Mouse (Mus musculus) liver, embryonic 14.5 days (tissue): ENCODE results near the gene Hacd2. TPM values are rescaled to one million over a fixed set of nuclear protein-coding genes. Genes with fewer than 3 reads are reported as not detected.

Experiments used
- ATAC-seq: fragments of 200-750 bp; cut with Nextera tagmentation; 2 replicates; pipeline ENCODE4 v1.8.0; 2017; ENCODE audit warnings: moderate number of reproducible peaks, mild to moderate bottlenecking, moderate library complexity; ENCODE audit not compliant: insufficient read depth
- DNase-seq, 3 experiments: peaks; one replicate each; pipeline ENCODE4 v3.0.0-alpha.2; 2012 to 2013; ENCODE audit warnings: low read depth in 3 of 3, low spot score in 3 of 3
- H3K27ac ChIP-seq: fragments of 300-500 bp; sonication (generic); 2 replicates; pipeline ENCODE4 v1.5.1; 2014; ENCODE audit warnings: moderate library complexity, mild to moderate bottlenecking, control low read depth, inconsistent platforms
- H3K27me3 ChIP-seq: fragments of 300-500 bp; sonication (generic); 2 replicates; pipeline ENCODE4 v1.6.1; 2014; ENCODE audit warnings: mild to moderate bottlenecking, low read length, moderate library complexity; ENCODE audit not compliant: control insufficient read depth, insufficient read depth
- H3K36me3 ChIP-seq: fragments of 300-500 bp; sonication (generic); replicated peaks from 2 replicates; pipeline ENCODE4 v1.6.1; 2014; ENCODE audit warnings: low read depth; ENCODE audit not compliant: control insufficient read depth, insufficient read depth
- H3K4me1 ChIP-seq, 2 experiments: fragments of 200-500 bp in 1 of 2; fragments of 300-500 bp in 1 of 2; sonication (generic) in 1 of 2; replicated peaks; 2 replicates each; pipeline ENCODE4 v1.6.1; 2012 to 2014; ENCODE audit warnings: antibody characterized with exemption in 1 of 2, inconsistent platforms in 1 of 2, low read length in 1 of 2; ENCODE audit not compliant: control insufficient read depth in 2 of 2, insufficient read depth in 2 of 2
- H3K4me2 ChIP-seq: fragments of 300-500 bp; sonication (generic); 2 replicates; pipeline ENCODE4 v1.6.1; 2014; ENCODE audit warnings: low read depth, mild to moderate bottlenecking, control low read depth, moderate library complexity
- H3K4me3 ChIP-seq, 2 experiments: fragments of 200-500 bp in 1 of 2; fragments of 300-500 bp in 1 of 2; sonication (generic) in 1 of 2; 2 replicates each; pipeline ENCODE4 v1.5.1; 2012 to 2014; ENCODE audit warnings: low read depth in 2 of 2, low read length in 2 of 2, mild to moderate bottlenecking in 2 of 2, control low read depth in 1 of 2, inconsistent platforms in 1 of 2, moderate library complexity in 1 of 2; ENCODE audit not compliant: insufficient read depth in 1 of 2
- H3K9ac ChIP-seq: fragments of 300-500 bp; sonication (generic); replicated peaks from 2 replicates; pipeline ENCODE4 v1.6.1; 2014; ENCODE audit warnings: mild to moderate bottlenecking, control low read depth, moderate library complexity
- H3K9me3 ChIP-seq: fragments of 300-500 bp; sonication (generic); 2 replicates; pipeline ENCODE4 v1.6.1; 2016; ENCODE audit warnings: low read length, mixed read lengths; ENCODE audit not compliant: control insufficient read depth
- CTCF ChIP-seq: IDR thresholded peaks from 2 replicates; pipeline ENCODE4 v1.5.1; 2016; ENCODE audit warnings: antibody characterized with exemption, low read depth, control low read depth
- EP300 ChIP-seq: IDR thresholded peaks from 2 replicates; pipeline ENCODE4 v1.6.1; 2016; ENCODE audit warnings: antibody characterized with exemption, low read depth
- WGBS: fragments of 180-500 bp; shearing (Covaris S2); extraction: QIAGEN DNeasy Blood & Tissue Kit; methylation state at CpG from one replicate; pipeline ENCODE4 v1.1.7; 2014; ENCODE audit not compliant: insufficient replicate concordance; 5-methylcytosine and 5-hydroxymethylcytosine counted together
- polyA plus RNA-seq, 2 experiments: library from polyadenylated mRNA; depleted of rRNA in 1 of 2; stranded (reverse) in 1 of 2; unstranded in 1 of 2; fragments of >200 nt; fragmentation: Nextera tagmentation in 1 of 2; extraction: Ambion mirVana in 1 of 2; gene quantifications; 2 replicates each; pipeline versions ENCODE4 v1.2.1 to v1.2.3; 2012 to 2014

Gene Hacd2
- polyA plus RNA-seq, 2 experiments = 33.4 to 55.5 TPM

DNA sequence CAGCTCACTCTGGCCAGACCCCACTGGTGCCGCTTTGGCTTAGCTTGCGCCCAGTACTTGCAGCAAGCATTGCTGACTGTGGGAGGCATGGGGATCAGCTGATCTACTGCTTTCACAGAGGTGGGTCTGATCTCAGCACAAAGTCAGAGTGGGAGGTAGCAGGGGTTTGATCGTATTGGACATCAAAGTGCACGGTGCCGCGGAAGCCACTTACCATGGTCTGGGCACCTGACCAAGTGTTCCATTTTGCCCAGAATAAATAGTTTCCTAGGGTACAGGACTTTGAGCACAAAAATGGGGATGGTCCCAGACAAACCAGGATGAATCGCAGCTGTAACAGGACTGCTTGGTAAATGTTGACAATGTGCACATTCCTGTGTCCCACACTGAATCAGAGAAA is 41.2 kb upstream of the Hacd2 start:
- H3K9ac ChIP-seq = no peak overlapping the region
- ATAC-seq = no peak
- H3K4me3 ChIP-seq = no peak overlapping the region
- TF ChIP-seq CTCF (no peak), EP300 (no peak)
- no peak for DNase-seq
- H3K4me2 ChIP-seq = no peak overlapping the region
- H3K4me1 ChIP-seq = peaks cover 0 to 2% of the 10 kb centered on the region in 2 experiments; a peak in 1 of 4 replicates
- H3K27ac ChIP-seq = no peak overlapping the region
- H3K36me3 ChIP-seq = no peaks in the 10 kb centered on the region
- no peaks in the 10 kb centered on the region for H3K27me3 ChIP-seq
- no peaks in the 10 kb centered on the region for H3K9me3 ChIP-seq
- WGBS = 79% methylated on average over 7 of the region's 7 CpGs

DNA sequence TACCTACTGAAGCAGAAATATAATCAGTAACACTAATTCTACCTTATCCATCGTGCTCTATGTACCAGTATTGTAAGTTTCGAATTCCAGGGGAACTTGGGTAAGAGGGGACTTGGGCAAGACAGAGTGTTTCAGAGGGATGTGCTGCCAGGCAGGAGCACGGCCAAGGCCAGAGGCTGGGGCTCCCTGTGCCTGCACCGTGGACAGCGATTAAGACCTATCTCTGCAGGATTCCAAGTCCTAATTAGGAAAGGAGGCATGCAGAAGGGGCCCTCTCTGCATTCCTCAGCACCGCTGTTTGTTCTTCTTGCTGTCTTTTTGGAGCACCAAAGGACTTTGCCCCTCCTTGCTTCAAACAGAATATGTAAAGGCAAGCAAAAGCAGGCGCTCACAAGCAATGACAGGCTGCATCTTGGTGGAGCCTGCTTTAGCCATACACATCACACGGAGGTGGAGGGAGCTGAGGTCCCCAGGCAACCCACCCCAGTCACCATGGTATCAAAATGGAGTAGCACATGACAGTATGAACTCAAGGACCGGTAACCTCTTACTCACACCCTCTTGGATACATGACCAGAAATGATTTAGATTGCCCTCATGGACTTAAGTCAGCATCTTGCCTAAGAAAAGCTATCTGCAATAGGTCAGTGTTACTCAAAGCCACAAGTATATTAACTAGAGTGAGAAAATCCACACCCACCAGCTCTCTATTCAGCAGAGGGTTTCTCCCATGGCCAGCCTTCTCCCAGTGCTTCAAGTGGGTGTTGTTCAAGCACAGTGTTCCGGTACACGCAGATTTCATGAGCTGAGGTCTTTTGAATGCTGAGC is 37.8 kb upstream of the Hacd2 start:
- no peak overlapping the region for H3K4me2 ChIP-seq
- ATAC-seq = no peak
- no peaks in the 10 kb centered on the region for H3K27me3 ChIP-seq
- no peak overlapping the region for H3K9ac ChIP-seq
- no peak overlapping the region for H3K27ac ChIP-seq
- 59% methylated on average over 11 of the region's 11 CpGs for WGBS
- no peak overlapping the region for H3K4me3 ChIP-seq
- DNase-seq = no peak
- H3K9me3 ChIP-seq = no peaks in the 10 kb centered on the region
- H3K36me3 ChIP-seq = no peaks in the 10 kb centered on the region
- TF ChIP-seq CTCF = no peak
- TF ChIP-seq EP300 = no peak
- H3K4me1 ChIP-seq = peaks cover 0 to 2% of the 10 kb centered on the region in 2 experiments; a peak in 1 of 4 replicates

- no peak overlapping the region for H3K4me2 ChIP-seq
- no peak for ATAC-seq
- no peaks in the 10 kb centered on the region for H3K27me3 ChIP-seq
- H3K4me1 ChIP-seq = peaks cover 0 to 2% of the 10 kb centered on the region in 2 experiments; a peak in 1 of 4 replicates
- TF ChIP-seq CTCF (no peak), EP300 (no peak)
- DNase-seq = no peak
- H3K9me3 ChIP-seq = no peaks in the 10 kb centered on the region
- no peak overlapping the region for H3K4me3 ChIP-seq
- no peak overlapping the region for H3K9ac ChIP-seq
- no peak overlapping the region for H3K27ac ChIP-seq
- WGBS = 42% methylated on average over 2 of the region's 2 CpGs
- no peaks in the 10 kb centered on the region for H3K36me3 ChIP-seq
These were observed 37.2 kb upstream of the Hacd2 start for GRCm38 (mm10) chr16:34985031-34985346.

DNA sequence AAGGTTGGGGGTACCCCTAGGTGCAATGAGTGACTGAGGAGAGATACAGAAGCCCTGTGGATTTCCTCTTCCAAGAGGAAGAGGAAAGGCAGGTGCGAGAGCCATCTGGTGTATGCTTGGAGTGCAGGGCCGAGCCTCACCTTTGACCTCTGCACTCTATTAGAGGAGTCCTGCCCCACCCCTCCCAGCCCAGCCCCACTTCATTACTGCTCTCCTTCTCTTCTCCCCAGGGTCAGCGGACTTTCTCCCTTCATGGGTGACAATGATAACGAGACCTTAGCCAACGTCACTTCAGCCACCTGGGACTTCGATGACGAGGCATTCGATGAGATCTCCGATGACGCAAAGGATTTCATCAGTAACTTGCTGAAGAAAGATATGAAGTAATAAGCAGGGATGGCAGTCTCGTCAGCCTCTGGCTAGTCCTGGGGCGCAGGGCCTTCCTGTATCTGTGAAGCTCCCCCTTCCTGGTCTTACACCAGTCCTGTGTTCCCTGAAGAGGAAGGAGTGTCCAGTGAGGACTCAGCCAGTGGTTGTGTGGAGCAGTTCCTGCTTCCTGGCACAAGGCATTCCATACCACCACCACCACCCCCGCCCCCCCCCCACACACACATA is 35.9 kb upstream of the Hacd2 start:
- WGBS = 67% methylated on average over 13 of the region's 13 CpGs
- no peak for ATAC-seq
- H3K27me3 ChIP-seq = no peaks in the 10 kb centered on the region
- no peak overlapping the region for H3K4me2 ChIP-seq
- DNase-seq = no peak
- no peaks in the 10 kb centered on the region for H3K36me3 ChIP-seq
- no peak overlapping the region for H3K4me3 ChIP-seq
- H3K4me1 ChIP-seq = peaks cover 0 to 2% of the 10 kb centered on the region in 2 experiments; a peak in 1 of 4 replicates
- H3K9me3 ChIP-seq = no peaks in the 10 kb centered on the region
- no peak overlapping the region for H3K9ac ChIP-seq
- H3K27ac ChIP-seq = no peak overlapping the region
- no peak for TF ChIP-seq EP300
- TF ChIP-seq CTCF = no peak

DNA sequence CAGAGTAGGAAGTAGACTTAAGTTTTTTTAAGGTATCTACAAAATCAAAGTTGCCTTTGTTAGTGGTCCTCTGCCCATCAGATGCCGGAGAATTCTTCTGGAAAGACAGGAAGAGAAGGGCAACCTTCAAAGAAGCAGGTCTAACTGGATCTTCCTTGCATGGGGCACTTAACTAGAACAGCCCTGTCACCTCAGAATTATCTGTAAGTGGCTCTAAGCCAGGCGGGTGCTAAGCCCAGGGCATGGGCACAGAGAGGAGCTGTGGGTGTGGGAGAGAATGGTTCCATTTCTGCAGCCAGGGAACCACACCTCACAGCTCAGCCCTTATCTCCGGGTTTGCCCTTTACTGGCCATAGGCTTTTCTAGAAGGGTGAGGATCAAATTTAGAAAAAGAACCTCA is 30.9 kb upstream of the Hacd2 start:
- Histone ChIP-seq H3K4me2 (no peak overlapping the region), H3K4me1 (no peaks in the 10 kb centered on the region; a peak in 1 of 4 replicates), H3K36me3 (no peaks in the 10 kb centered on the region), H3K9me3 (no peaks in the 10 kb centered on the region), H3K27ac (no peak overlapping the region), H3K27me3 (no peaks in the 10 kb centered on the region), H3K4me3 (no peak overlapping the region), H3K9ac (no peak overlapping the region)
- no peak for DNase-seq
- TF ChIP-seq EP300 (no peak), CTCF (no peak)
- ATAC-seq = no peak
- 38% methylated on average over 3 of the region's 3 CpGs for WGBS
